Mouse (Mus musculus) gastrocnemius, adult 18-20 months (tissue): Measurements from ENCODE around the gene Gm8871. TPM values are rescaled to one million over a fixed set of nuclear protein-coding genes. Genes with fewer than 3 reads are reported as not detected.
"Not testable (repeated sequence)": the region's sequence is repeated elsewhere in the genome, so short reads cannot be mapped to it uniquely, and the experiment has no call there.

ENCODE experiments used
- DNase-seq: peaks from one replicate; pipeline ENCODE4 v3.0.0; 2021; ENCODE audit warnings: low spot score
- long read RNA-seq, 2 experiments: library from polyadenylated mRNA; stranded (forward); transcript quantifications; one replicate each; pipeline ENCODE4 v2.0.0; 2021
- total RNA-seq, 2 experiments: library from RNA; stranded (reverse); gene quantifications; 2 replicates each; pipeline ENCODE4 v1.2.3; 2021

Gene Gm8871
- total RNA-seq, result not detected
- long read RNA-seq, experiment 1, result 0 reads
- long read RNA-seq, experiment 2, result 0 reads

DNA sequence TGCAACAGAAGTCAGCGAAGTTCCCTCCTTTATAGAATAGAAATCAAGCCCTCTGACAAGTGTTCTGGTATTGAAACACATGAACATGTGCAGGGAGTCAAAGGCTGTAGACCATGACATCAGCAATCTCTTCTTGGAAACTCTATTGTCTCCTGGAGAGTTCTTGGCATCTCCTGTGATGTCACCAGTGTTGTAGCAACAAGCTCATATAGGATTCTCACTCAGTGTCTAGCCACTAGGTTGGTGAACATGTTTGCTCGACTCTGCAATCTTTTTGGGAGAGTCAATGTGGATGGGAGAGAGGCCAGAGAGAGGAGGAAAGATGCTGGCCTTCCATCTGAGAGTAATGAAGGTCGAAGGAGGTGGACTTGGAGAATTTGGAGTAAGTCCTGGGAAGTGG is at the start of gene Gm8871, which contains the start of gene Gm8857:
Gm8871 (plus strand) TSS at position 301 of the 400 bp plus-strand sequence.
Gm8857 (plus strand) TSS at position 303 of the 400 bp plus-strand sequence.
- DNase-seq, result not testable (repeated sequence)

DNA sequence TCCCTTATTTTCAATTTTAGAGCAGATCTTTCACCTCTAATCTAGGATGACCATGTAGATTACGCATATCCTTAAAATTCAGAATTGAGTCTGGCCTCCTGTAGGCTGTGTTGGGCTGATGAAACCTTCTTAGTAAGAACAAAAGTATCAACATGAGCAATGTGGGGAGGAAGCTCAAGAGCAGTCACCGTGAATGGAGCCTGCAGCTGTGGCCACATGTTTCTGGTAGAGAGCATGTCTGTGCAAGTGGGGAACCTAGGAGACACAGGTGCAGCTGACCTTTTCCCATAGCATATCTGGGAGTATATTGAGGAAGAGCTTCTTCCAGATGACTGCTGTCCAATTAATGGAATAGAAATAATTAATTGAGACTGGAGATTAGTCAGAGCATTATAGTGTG is 5.9 kb downstream of the Gm8871 start:
- DNase-seq, result not testable (repeated sequence)

GRCm38 (mm10) chr5:10958057-10958456 is 10.5 kb downstream of the Gm8871 start:
- not testable (repeated sequence) for DNase-seq

Other genes starting within 250 kb of the Gm8871 start
- not detected for gene Gm8857, start within 50 bp of the Gm8871 start, total RNA-seq
- not detected for gene Gm8879, start 179.8 kb downstream of the Gm8871 start, total RNA-seq
- gene Gm5861, start 235.3 kb downstream of the Gm8871 start, total RNA-seq, result not detected